Mouse (Mus musculus): ENCODE measurements around the gene Porcn.

Porcn gene

DNA sequence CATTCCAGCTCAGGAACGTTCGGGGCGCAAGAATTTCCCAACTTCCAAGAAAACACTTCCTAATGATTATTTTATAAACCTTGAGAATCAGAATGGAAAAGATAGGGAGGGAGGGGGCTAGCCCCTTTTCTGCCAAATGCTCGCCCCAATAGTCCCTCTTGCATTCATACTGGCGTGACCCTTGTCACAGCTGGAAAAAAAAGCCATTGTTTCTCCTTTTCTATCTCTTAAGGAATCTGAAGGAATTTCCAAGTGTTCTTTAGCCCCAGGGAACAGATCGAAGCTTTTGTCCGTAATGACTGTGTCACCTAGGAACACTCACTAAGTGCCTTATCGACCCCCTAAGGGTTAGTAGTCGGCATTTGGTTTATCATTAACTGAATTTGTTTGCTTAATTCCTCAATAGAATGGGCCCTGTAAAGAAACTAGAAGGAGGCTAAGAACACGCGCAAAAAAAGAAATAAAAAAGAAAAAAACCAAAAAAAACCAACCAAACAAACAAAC lies 421 bp upstream of the Porcn start:
- no peak for DNase-seq (ENCODE audit: low read depth)

DNA sequence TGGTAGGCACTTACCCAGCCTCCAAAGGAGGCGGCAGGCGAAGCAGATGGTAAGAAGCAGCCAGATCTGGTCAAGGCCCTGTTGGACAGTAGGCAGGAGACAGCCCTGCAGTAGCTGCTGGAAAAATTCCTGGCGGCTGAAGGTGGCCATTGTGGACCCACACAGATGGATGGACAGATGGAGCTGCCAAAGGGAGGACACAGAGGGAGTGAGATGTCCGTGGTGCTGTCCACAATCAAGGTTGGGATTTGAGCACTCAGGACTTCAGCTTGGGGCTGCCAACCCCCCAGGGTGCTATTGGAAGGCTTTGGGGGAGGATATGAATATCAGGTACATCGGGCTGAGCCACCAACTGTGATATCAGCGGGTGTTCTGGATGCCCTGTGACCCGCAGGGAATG lies 774 bp downstream of the Porcn start:
- no peak for DNase-seq (ENCODE audit: low read depth)

DNA sequence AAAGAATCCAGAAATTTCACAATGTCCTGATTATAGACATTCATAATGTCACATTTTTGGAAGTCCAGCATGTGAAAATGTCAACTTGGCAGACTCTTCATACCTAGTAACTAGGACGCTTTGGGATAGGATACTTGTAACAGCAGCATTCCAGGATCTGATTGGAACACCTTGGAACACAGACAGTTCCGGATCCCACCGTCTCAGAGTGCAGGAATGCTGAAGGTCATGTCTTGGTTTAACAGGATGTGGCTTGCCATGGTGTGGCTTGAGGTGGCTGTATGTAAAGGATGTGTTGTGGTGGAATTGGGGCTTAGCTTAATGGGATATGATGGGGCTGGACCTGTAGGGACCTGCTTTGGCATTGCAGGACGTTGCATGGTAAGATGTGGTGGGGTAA lies 1.2 kb downstream of the Porcn start:
- no peak for DNase-seq (ENCODE audit: low read depth)

DNA sequence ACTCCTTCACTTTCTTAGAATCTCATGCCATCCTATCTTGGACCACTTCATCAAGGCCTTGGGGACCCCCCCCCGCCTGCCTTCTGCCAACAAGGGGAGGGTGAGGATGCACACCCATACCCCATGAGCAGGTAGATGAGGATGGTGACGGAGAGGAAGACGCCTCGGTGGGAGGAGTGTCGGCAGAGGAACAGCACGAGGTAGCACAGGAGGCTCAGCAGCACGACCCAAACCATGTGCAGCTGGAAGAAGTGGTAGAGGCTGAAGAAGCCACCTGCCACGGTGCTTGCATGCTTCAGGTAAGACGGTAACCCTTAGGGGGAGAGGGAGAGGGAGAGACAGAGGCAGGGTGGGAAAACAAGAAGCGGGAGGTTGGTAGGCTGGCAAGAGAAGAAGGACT lies 2.2 kb downstream of the Porcn start:
- no peak for DNase-seq (ENCODE audit: low read depth)

DNA sequence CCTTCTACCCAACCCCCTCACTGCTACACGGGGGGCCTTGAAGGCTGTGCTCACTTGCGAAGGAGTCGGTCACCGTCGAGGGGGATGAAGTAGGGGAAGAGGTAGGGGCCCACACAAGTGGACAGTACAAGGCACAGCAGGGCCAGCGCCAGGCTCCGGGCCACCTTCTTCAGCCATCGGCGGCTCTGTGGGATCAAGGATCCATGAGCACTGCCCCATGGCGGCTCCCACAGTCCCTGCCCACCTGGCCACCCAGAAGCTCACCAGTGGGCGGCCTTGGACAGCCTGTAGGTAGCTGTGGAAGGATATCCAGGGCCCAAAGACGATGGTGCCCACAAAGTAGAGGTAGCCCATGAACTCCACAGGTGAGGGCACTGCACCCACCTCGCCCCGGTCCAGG lies 3.2 kb downstream of the Porcn start:
- no peak for DNase-seq (ENCODE audit: low read depth)

DNA sequence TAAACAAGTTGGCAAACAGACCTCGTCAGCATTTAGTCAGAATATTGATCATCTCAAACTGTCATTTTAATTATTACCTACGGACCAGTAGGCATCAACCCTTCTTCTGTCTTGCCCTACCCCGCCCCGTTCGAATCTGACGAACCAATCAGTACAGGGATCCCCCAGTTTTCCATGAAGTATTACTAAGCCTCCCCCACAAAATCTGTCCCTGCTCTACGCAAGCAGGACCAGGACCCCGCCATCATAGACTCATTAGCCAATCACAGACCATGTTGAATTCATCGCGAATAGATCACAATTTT lies 13.0 kb downstream of the Porcn start, which contains the start of gene Ebp:
Gene Ebp, minus strand, starts transcription at position 94 of the 305 bp plus-strand sequence.
- peak; percentile 49 for DNase-seq (ENCODE audit: low read depth)

DNA sequence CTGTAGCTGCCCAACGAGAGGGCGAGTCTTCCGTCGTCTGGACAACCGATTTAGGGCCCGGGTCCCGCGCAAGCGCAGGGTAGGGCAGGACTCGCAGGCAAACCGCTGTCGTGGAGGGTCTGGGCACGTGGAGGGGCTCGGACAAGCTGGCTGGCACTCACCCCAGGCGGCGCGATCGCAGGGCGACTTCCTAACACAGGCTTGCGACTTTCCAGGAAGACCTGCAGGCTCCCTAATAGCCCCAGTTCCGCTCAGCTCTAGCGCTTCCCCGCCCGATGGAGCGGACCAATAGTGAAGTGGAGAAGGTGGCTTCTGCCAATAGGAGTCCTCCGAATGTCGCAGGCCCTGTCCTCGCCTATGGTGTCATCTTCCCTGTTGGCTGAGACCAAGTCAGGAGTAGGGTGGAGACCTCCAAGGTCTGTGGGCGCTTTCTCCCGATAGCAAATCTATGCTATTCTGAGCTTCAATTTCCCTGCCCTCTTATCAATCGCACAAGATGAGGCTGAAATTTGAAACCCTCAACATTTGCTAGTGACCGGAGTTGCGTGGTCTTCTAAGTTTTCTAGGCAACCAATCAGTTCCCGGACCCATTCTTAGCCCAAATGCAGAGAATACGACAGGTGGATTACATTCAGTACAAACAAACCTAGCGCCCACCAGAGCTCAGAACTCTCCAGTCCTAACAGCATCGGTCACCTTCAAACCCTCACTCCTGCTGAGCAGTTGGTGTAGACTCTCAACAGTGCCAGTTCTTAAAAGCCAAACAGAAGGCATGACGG lies 13.5 kb downstream of the Porcn start:
- DNase-seq (ENCODE audit: low read depth) = peak; percentile 87

DNA sequence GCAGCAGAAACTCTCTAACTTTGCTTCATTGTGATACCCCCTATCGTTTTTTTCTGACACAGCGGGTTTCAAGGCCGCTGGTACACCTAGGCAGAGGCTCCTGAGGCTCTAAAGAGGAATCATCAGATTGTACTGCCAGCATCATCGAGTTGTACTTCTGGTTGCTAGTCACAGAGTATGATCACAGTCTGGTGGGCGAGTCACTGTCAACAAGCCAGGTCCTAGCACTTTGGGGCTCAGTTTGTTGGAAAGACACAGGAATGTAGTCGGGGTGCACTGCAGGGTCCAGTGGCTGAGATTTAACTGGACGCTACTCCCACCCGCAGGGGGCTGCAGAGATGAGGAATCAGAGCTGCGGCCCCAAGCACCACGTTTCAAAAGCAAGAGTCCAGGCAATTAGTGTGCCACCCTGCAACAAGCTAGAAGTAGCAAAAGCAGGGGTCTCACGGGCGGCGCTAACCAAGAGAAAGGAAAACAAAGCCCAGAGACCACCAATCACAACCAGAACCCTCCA lies 14.1 kb downstream of the Porcn start:
- peak; percentile 26 for DNase-seq (ENCODE audit: low read depth)

DNA sequence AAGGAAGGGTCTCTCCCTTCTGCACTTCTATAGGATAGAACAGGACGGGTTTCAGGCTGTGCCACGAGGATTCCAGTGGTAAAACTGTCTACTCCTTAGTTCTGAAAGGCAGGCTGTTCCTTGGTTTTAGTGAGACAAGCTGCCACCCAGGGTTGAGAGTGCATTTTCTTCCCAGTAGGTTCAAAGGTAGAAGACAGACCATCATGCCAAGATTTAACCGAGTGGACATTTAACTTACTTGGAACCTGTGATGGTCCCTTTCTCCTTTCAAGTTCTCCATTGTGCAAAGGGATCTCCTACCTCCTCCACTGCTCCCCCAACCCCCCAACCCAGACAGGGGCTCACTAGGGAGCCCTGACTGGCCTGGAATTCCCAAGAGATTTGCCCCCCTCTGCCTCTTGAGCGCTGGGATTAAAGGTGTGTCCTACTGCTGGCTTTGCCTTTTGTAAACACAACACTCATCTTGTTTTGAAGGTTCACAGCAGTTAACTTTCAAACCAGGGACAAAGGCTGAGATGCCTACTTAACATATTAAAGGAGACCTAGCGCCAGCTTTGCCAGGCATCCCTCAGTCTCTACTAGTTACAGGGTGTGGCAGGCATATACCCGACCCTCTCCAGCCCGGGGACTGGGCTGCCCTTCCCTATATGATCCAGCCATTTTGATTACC lies 23.3 kb downstream of the Porcn start:
- DNase-seq (ENCODE audit: low read depth) = no peak

DNA sequence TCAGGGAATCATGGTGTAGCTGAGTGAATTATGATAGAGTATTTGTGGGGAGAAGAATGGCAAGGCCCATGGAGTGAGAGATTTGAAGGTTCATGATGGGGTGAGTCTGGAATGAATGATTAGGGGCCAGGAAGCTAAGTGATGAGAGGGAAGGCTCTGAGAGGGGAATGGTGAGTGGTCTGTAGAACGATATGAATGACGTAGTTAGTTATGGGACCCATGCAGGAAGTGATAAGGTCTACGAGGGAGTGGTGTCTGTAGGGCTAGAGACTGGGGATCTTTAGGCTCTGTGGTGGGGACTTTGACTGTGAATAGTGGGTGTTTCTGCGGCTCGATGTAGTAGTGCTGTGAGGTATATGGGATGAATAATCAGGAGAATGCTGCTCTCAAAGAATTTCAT lies 26.7 kb downstream of the Porcn start:
- no peak for DNase-seq (ENCODE audit: low read depth)

DNA sequence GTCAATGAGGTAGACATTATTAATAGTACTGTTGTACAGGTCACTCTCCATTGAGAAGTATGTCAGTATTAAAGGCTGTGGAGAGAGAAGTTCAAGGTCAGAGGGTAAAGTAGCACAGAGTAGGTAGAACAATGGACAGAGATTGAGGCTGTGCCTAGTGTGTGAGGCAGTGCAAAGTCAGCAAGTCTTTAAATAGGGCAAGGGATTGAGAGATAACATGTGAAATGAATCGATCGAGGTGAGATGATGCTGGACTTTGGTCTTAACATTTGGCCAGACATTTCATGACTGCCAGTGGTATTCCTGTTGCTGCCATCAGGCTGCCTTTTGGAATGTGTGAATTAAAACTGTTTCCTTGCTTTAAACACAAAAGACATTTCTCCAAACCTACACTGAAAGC lies 27.5 kb downstream of the Porcn start:
- DNase-seq (ENCODE audit: low read depth) = no peak

DNA sequence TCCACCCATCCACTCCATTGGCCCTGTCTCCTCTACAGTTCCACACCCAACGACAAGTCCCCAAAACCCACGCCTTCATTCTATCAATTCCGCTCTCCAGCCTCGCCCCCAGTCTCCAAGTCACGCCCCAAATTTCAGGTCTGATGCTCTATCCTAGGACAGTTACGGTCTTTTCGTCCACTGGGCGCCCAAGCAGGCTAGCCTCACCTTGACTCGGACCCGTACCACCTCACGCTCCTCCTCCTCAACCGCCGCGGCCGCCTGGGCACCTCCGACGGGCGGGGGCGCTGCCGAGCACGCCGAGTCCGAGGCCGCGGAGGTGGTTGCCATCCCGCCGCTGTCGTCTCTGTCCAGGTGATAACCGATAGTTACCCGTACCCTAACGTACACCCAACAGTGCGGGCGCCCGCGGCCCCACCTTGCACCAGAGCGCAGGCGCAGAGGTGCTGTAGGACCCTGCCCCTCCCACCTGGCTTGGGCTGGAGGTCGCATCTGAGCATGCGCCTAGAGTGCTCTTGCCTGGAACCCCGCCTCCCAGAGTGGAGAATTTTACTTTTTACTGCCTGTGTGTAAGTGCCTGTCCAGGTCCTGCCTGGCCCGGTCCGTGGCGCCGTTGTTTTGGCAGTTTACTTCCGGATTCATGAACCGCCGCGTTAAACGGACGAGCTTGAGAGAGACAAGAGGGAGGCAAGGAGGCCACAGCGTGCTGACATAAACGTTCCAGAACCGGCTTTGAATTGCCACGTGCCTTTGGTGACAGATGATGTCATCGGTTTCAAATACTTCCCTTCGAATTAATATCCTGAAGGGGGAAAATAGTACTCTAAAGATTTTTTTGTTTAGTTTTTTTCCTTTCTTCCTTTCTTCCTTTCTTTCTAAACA lies 30.6 kb downstream of the Porcn start, which contains the start of gene Tbc1d25:
Gene Tbc1d25, minus strand, starts transcription at position 678 of the 882 bp plus-strand sequence.
- DNase-seq (ENCODE audit: low read depth) = peak; percentile 94

DNA sequence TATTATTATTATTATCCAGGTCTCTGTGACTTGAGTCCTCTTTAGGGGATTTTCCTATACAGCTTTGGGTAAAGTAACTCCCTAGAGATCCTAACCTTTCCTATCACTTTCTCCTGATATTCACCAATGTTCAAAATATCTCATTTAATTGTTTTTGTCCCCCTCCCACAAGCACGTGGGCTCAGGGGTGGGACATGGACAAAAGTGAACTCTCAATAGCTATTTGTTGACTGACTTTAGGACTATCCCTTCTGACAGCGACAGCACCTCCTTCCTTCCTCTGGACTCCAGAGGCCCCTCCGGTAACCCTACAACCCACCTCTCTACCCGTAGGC lies 31.2 kb downstream of the Porcn start:
- no peak for DNase-seq (ENCODE audit: low read depth)

DNA sequence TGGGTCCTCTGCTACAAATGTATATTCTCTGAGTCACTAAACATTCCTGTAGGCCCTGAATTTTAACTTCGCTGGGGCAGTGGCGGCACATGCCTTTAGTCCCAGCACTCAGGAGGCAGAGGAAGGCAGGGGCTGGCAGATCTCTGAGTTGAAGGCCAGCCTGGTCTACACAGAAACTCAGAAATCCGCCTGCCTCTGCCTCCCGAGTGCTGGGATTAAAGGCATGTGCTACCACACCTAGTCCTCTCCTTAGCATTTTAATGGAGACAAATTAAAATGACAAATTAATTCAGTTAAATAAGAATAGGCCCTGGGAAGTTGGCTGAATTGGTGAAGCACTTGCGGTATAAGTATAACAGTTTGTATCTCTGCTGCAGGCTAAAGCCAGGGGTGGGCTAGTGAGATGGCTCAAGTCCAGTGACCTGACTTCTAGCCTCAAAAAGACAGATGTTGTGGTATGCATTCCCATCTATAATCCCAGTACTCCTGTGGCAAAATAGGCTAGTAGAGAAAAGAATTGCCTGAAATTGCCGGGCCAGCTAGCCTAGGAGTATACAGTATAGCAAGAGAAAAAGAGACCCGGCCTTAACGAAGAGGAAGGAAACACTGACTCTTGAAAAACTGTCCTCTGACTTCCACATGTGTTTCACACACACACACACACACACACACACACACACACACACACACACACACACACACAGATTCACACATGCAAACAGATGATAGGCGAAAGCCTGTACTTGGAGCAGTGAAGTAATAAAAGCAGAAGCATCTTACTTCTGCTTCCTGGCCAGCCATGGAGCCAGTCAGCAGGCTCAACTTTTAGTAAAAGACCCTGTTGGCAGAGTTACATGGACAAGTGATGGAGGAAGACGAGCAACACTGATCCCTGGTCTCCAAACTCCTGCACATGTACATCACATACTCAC lies 38.3 kb downstream of the Porcn start:
- no peak for DNase-seq (ENCODE audit: low read depth)

DNA sequence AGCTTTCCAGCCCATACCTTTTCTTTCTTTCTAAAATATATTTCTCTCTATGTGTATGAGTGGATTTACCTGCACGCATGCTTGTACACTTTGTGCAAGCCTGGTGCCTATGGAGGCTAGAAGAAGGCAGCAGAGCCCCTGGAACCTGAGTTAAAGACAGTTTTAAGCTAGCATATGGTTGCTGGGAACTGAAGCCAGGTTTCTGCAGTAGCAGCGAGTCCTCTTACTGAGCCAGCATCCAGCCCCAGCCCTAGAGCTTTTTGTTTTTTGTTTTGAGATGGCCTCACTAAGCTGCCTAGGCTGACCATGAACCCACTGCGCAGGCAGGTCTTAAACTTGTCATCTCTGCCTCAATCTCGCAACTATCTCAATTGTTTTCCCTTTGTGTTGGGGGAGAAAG lies 41.9 kb downstream of the Porcn start:
- no peak for DNase-seq (ENCODE audit: low read depth)

DNA sequence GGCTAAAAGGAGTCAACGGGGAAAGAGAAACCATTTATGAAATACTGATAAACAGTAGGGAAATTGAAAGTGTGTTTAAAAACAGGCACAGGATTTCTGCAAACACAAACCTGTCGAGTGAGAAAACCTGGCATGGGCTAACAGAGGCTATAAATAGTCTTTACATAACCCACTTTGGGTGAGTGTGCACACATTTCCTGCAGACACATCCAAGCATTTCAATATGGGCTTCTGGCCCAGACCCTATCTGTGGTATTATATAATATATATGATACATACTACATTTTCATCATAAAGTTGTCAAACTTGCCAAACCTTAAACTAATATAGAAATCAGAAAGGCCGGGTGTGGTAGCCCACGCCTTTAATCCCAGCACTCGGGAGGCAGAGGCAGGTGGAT lies 43.2 kb downstream of the Porcn start:
- no peak for DNase-seq (ENCODE audit: low read depth)

DNA sequence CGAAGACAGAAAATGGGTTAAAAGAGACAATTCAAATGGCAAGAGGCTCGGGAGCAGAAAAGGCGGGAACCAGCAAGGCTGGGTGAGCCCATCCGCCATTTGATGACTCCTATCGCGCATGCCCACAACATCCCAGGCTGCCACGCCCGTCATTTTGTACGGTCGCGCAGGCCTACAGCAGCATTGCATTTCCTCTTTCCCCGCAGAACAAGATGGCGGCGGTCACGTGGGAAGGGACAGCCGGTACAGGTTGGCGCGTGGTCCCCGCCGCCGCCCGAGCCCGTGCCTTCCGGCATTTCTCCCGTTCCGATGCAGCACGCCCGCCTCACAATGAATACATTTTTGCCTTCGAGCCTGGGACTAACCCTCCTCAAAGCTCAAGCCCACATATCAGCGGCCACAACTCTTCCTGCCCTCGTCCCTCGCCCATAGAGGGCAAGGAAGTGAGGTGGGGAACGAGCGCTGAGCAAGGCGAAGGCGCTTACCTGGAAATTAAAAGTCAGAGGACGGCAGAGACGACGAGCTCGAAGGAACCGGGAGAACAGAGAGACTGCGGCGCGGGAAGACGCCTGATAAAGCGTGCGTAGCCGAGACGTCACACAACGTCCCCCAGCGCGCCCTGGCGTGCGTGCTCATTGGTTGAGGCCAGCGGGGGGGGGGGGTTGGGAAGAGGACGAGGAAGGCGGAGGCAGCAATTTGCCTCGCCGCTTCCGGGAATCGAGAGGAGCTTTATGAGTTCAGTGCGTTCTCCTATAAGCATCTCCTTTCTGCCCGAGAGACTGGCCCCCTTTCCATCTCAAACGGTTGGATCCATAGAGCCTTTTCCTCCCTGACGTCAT lies 61.0 kb downstream of the Porcn start, which contains the start of gene Rbm3:
Gene Rbm3, minus strand, starts transcription at position 728 of the 839 bp plus-strand sequence.
- peak; percentile 93 for DNase-seq (ENCODE audit: low read depth)

Measured in induced T-regulatory cell, adult 2 months (primary cell).